In genomic region chr5:100771575-100771974, GRCm38 (mm10) we compare ENCODE assay signal across 28 mouse cellular contexts. TPM values are rescaled to one million over a fixed set of nuclear protein-coding genes. Genes with fewer than 3 reads are reported as not detected.
"Had no signal": no experiment of that assay in that cellular context is flagged by ENCODE, and none has a peak within 500 bp of the region (broad histone marks: within the 10 kb centered on the region; RNA-seq: fewer than 3 reads in every experiment).

No protein-coding gene starts in this region.

- H3K27me3 ChIP-seq: embryonic facial prominence, embryonic 12.5 days; embryonic facial prominence, embryonic 13.5 days; embryonic facial prominence, embryonic 15.5 days; forebrain, embryonic 12.5 days; forebrain, embryonic 13.5 days; forebrain, embryonic 15.5 days had no signal

- H3K4me3 ChIP-seq: embryonic facial prominence, embryonic 10.5 days; embryonic facial prominence, embryonic 12.5 days; embryonic facial prominence, embryonic 13.5 days; embryonic facial prominence, embryonic 15.5 days; erythroblast, embryonic 14.5 days; forebrain, embryonic 10.5 days; forebrain, embryonic 12.5 days; forebrain, embryonic 13.5 days; forebrain, embryonic 15.5 days; gastrocnemius, adult 2 months; heart, adult 2 months had no signal

- DNase-seq: cerebellum, adult 8-10 months; cerebellum, adult 9-10 months; cerebellum, adult 9-11 months; cerebellum, postnatal 10 days; cerebellum, postnatal 14 days; cerebellum, postnatal 25 days; cerebellum, postnatal 36 days; embryo, embryonic 11 days; forebrain, postnatal 0 days; gastrocnemius, adult 2 months; gastrocnemius, postnatal 10 days; gastrocnemius, postnatal 14 days; gastrocnemius, postnatal 25 days; gastrocnemius, postnatal 36 days; heart, adult 11 months; heart, adult 18-20 months; heart, adult 2 months had no signal

- H3K4me1 ChIP-seq: embryonic facial prominence, embryonic 10.5 days; embryonic facial prominence, embryonic 12.5 days; embryonic facial prominence, embryonic 13.5 days; embryonic facial prominence, embryonic 15.5 days; forebrain, embryonic 10.5 days; forebrain, embryonic 12.5 days; forebrain, embryonic 13.5 days; forebrain, embryonic 15.5 days had no signal

- ATAC-seq: forebrain, embryonic 13.5 days; forebrain, embryonic 14.5 days; forebrain, embryonic 15.5 days; forebrain, embryonic 16.5 days; forebrain, postnatal 0 days had no signal

- H3K27ac ChIP-seq: embryonic facial prominence, embryonic 10.5 days; embryonic facial prominence, embryonic 12.5 days; embryonic facial prominence, embryonic 13.5 days; embryonic facial prominence, embryonic 15.5 days; forebrain, embryonic 10.5 days; forebrain, embryonic 12.5 days; forebrain, embryonic 13.5 days; forebrain, embryonic 15.5 days; gastrocnemius, adult 2 months; heart, adult 2 months had no signal

- H3K9ac ChIP-seq: embryonic facial prominence, embryonic 12.5 days; embryonic facial prominence, embryonic 13.5 days; embryonic facial prominence, embryonic 15.5 days; forebrain, embryonic 12.5 days; forebrain, embryonic 13.5 days; forebrain, embryonic 15.5 days; forebrain, postnatal 0 days had no signal

- H3K9me3 ChIP-seq: embryonic facial prominence, embryonic 10.5 days; embryonic facial prominence, embryonic 12.5 days; embryonic facial prominence, embryonic 13.5 days; embryonic facial prominence, embryonic 15.5 days; forebrain, embryonic 10.5 days; forebrain, embryonic 12.5 days; forebrain, embryonic 13.5 days; forebrain, embryonic 15.5 days had no signal

- H3K4me2 ChIP-seq: embryonic facial prominence, embryonic 12.5 days; embryonic facial prominence, embryonic 13.5 days; embryonic facial prominence, embryonic 15.5 days; forebrain, embryonic 12.5 days; forebrain, embryonic 13.5 days; forebrain, embryonic 15.5 days had no signal

RNA-seq across cellular contexts. Expression of gene Hpse, which starts 52.1 kb away (rescaled TPM):
- polyA plus RNA-seq: erythroblast, embryonic 14.5 days had no signal
